Mouse (Mus musculus) bone marrow, adult 2 months (tissue): ENCODE data around the gene Sspn.

Source experiments
- CTCF ChIP-seq: fragments of 200-500 bp; IDR thresholded peaks from 2 replicates; pipeline ENCODE4 v1.5.1; 2011; ENCODE audit warnings: low read length, control low read depth; ENCODE audit not compliant: control insufficient read depth, insufficient read depth
- POLR2A ChIP-seq: fragments of 200-500 bp; IDR thresholded peaks from 2 replicates; pipeline ENCODE4 v1.6.1; 2011; ENCODE audit warnings: low read depth, mild to moderate bottlenecking, control low read depth, low read length, borderline replicate concordance; ENCODE audit not compliant: control insufficient read depth

- TF ChIP-seq CTCF: no peak
- TF ChIP-seq POLR2A: no peak
These were observed 59.1 kb downstream of the Sspn start for GRCm38 (mm10) chr6:145990578-145990977.
